Mouse (Mus musculus) kidney, embryonic 16.5 days (tissue): Measurements from ENCODE around the gene Egln3. TPM values are rescaled to one million over a fixed set of nuclear protein-coding genes. Genes with fewer than 3 reads are reported as not detected.

ENCODE experiments used
- ATAC-seq: fragments of 200-750 bp; cut with Nextera tagmentation; 2 replicates; pipeline ENCODE4 v1.8.0; 2017; ENCODE audit warnings: moderate TSS enrichment; ENCODE audit not compliant: low FRiP score, low TSS enrichment
- H3K27ac ChIP-seq: fragments of 300-500 bp; sonication (generic); 2 replicates; pipeline ENCODE4 v1.5.1; 2014; ENCODE audit warnings: low read length
- H3K27me3 ChIP-seq: fragments of 300-500 bp; sonication (generic); 2 replicates; pipeline ENCODE4 v1.6.1; 2014; ENCODE audit warnings: low read length, control low read depth, mixed read lengths; ENCODE audit not compliant: insufficient read depth
- H3K36me3 ChIP-seq: fragments of 300-500 bp; sonication (generic); 2 replicates; pipeline ENCODE4 v1.6.1; 2014; ENCODE audit warnings: low read length, control low read depth, mixed read lengths; ENCODE audit not compliant: insufficient read depth
- H3K4me1 ChIP-seq: fragments of 300-500 bp; sonication (generic); 2 replicates; pipeline ENCODE4 v1.6.1; 2014; ENCODE audit warnings: low read length, control low read depth, mixed read lengths; ENCODE audit not compliant: insufficient read depth
- H3K4me2 ChIP-seq: fragments of 300-500 bp; sonication (generic); replicated peaks from 2 replicates; pipeline ENCODE4 v1.6.1; 2014; ENCODE audit warnings: low read depth, low read length
- H3K4me3 ChIP-seq: fragments of 300-500 bp; sonication (generic); 2 replicates; pipeline ENCODE4 v1.5.1; 2014; ENCODE audit warnings: mild to moderate bottlenecking, low read length
- H3K9ac ChIP-seq: fragments of 300-500 bp; sonication (generic); replicated peaks from 2 replicates; pipeline ENCODE4 v1.6.1; 2014; ENCODE audit warnings: low read length
- H3K9me3 ChIP-seq: fragments of 300-500 bp; sonication (generic); 2 replicates; pipeline ENCODE4 v1.6.1; 2016; ENCODE audit warnings: low read length, control low read depth
- WGBS: fragments of 180-500 bp; shearing (Covaris S2); extraction: QIAGEN DNeasy Blood & Tissue Kit; methylation state at CpG from one replicate; pipeline ENCODE4 v1.1.7; 2014; 5-methylcytosine and 5-hydroxymethylcytosine counted together
- polyA plus RNA-seq: library from polyadenylated mRNA; unstranded; fragments of >200 nt; fragmentation: Nextera tagmentation; extraction: Ambion mirVana; gene quantifications from 2 replicates; pipeline ENCODE4 v1.2.1, GENCODE M21; 2015

Egln3 gene
- polyA plus RNA-seq, 1 experiment from 2014 or later = 15.5 TPM

GRCm38 (mm10) chr12:54226341-54226740 lies 22.7 kb upstream of the Egln3 start:
- 63% methylated on average over 2 of the region's 2 CpGs for WGBS

GRCm38 (mm10) chr12:54225610-54226009 lies 21.9 kb upstream of the Egln3 start:
- no peak for ATAC-seq
- Histone ChIP-seq H3K36me3 (no peaks in the 10 kb centered on the region), H3K4me2 (no peak overlapping the region), H3K4me3 (no peak overlapping the region), H3K27me3 (peaks cover 10% of the 10 kb centered on the region; the same call in 1 of the 2 replicates), H3K9me3 (no peaks in the 10 kb centered on the region), H3K4me1 (no peaks in the 10 kb centered on the region), H3K27ac (no peak overlapping the region), H3K9ac (no peak overlapping the region)
- 84% methylated on average over 4 of the region's 4 CpGs for WGBS

More at GRCm38 (mm10) chr12:54226341-54226740, 22.7 kb upstream of the Egln3 start:
- H3K36me3 ChIP-seq = no peaks in the 10 kb centered on the region
- no peak overlapping the region for H3K4me3 ChIP-seq
- H3K27ac ChIP-seq = no peak overlapping the region
- no peaks in the 10 kb centered on the region for H3K4me1 ChIP-seq
- H3K4me2 ChIP-seq = no peak overlapping the region
- no peak for ATAC-seq
- no peaks in the 10 kb centered on the region for H3K9me3 ChIP-seq
- no peak overlapping the region for H3K9ac ChIP-seq
- peaks cover 6% of the 10 kb centered on the region; the same call in 1 of the 2 replicates for H3K27me3 ChIP-seq

GRCm38 (mm10) chr12:54225090-54225489 lies 21.4 kb upstream of the Egln3 start:
- no peak overlapping the region for H3K4me2 ChIP-seq
- ATAC-seq = no peak
- no peaks in the 10 kb centered on the region for H3K4me1 ChIP-seq
- no peak overlapping the region for H3K9ac ChIP-seq
- 64% methylated on average over 3 of the region's 3 CpGs for WGBS
- peaks cover 10% of the 10 kb centered on the region; the same call in 1 of the 2 replicates for H3K27me3 ChIP-seq
- H3K27ac ChIP-seq = no peak overlapping the region
- no peak overlapping the region for H3K4me3 ChIP-seq
- no peaks in the 10 kb centered on the region for H3K36me3 ChIP-seq
- H3K9me3 ChIP-seq = no peaks in the 10 kb centered on the region

GRCm38 (mm10) chr12:54222036-54222760 lies 18.5 kb upstream of the Egln3 start:
- WGBS = 67% methylated on average over 12 of the region's 12 CpGs
- Histone ChIP-seq H3K9ac (no peak overlapping the region), H3K27me3 (peaks cover 10% of the 10 kb centered on the region; the same call in 1 of the 2 replicates), H3K9me3 (no peaks in the 10 kb centered on the region), H3K4me2 (no peak overlapping the region), H3K36me3 (no peaks in the 10 kb centered on the region), H3K4me3 (no peak overlapping the region), H3K27ac (no peak overlapping the region), H3K4me1 (no peaks in the 10 kb centered on the region)
- ATAC-seq = no peak

GRCm38 (mm10) chr12:54216673-54217072 lies 13.0 kb upstream of the Egln3 start:
- 78% methylated on average over 5 of the region's 5 CpGs for WGBS
- Histone ChIP-seq H3K4me1 (peaks cover 12% of the 10 kb centered on the region), H3K4me3 (no peak overlapping the region), H3K4me2 (no peak overlapping the region), H3K27me3 (0 out of 2 replicates have a peak, but pooled peaks cover 8% of the 10 kb centered on the region), H3K9me3 (no peaks in the 10 kb centered on the region), H3K27ac (no peak overlapping the region), H3K36me3 (no peaks in the 10 kb centered on the region), H3K9ac (no peak overlapping the region)
- ATAC-seq = no peak

GRCm38 (mm10) chr12:54214426-54214825 lies 10.8 kb upstream of the Egln3 start:
- Histone ChIP-seq H3K4me1 (peaks cover 19% of the 10 kb centered on the region), H3K36me3 (no peaks in the 10 kb centered on the region), H3K27me3 (0 out of 2 replicates have a peak, but pooled peaks cover 4% of the 10 kb centered on the region), H3K27ac (no peak overlapping the region), H3K9ac (0 out of 2 replicates have a peak overlapping the region, but pooled peaks have one; percentile 42), H3K9me3 (no peaks in the 10 kb centered on the region), H3K4me3 (no peak overlapping the region), H3K4me2 (no peak overlapping the region)
- ATAC-seq = peak; percentile 57; the same call in 1 of the 2 replicates
- 6% methylated on average over 6 of the region's 6 CpGs for WGBS

GRCm38 (mm10) chr12:54213871-54214270 lies 10.2 kb upstream of the Egln3 start:
- Histone ChIP-seq H3K9me3 (no peaks in the 10 kb centered on the region), H3K4me2 (no peak overlapping the region), H3K27me3 (0 out of 2 replicates have a peak, but pooled peaks cover 4% of the 10 kb centered on the region), H3K9ac (no peak overlapping the region), H3K4me3 (no peak overlapping the region), H3K36me3 (no peaks in the 10 kb centered on the region), H3K4me1 (peaks cover 20% of the 10 kb centered on the region), H3K27ac (no peak overlapping the region)
- 55% methylated on average over 4 of the region's 4 CpGs for WGBS
- no peak for ATAC-seq

GRCm38 (mm10) chr12:54213230-54213629 lies 9.6 kb upstream of the Egln3 start:
- Histone ChIP-seq H3K4me3 (no peak overlapping the region), H3K4me1 (peaks cover 27% of the 10 kb centered on the region), H3K9me3 (no peaks in the 10 kb centered on the region), H3K36me3 (no peaks in the 10 kb centered on the region), H3K27ac (no peak overlapping the region), H3K27me3 (0 out of 2 replicates have a peak, but pooled peaks cover 4% of the 10 kb centered on the region), H3K4me2 (no peak overlapping the region), H3K9ac (no peak overlapping the region)
- no peak for ATAC-seq
- 64% methylated on average over 5 of the region's 5 CpGs for WGBS

- Histone ChIP-seq H3K9ac (no peak overlapping the region), H3K4me1 (peaks cover 28% of the 10 kb centered on the region)
Observed at GRCm38 (mm10) chr12:54209182-54209563, 5.5 kb upstream of the Egln3 start.

More at GRCm38 (mm10) chr12:54209182-54209563, 5.5 kb upstream of the Egln3 start:
- H3K9me3 ChIP-seq = no peaks in the 10 kb centered on the region
- no peak overlapping the region for H3K4me3 ChIP-seq
- H3K27me3 ChIP-seq = peaks cover 1% of the 10 kb centered on the region; the same call in 1 of the 2 replicates
- WGBS = 10% methylated on average over 6 of the region's 6 CpGs
- H3K4me2 ChIP-seq = no peak overlapping the region
- ATAC-seq = peak; percentile 64; the same call in 1 of the 2 replicates
- peak overlapping the region; percentile 75; the same call in 1 of the 2 replicates for H3K27ac ChIP-seq
- H3K36me3 ChIP-seq = no peaks in the 10 kb centered on the region
